Mouse (Mus musculus) left cerebral cortex, postnatal 36 days (tissue): ENCODE results near the gene Ralb. TPM values are rescaled to one million over a fixed set of nuclear protein-coding genes. Genes with fewer than 3 reads are reported as not detected.

ENCODE experiments used
- DNase-seq, 2 experiments: peaks; one replicate each; pipeline ENCODE4 v3.0.0; 2021 to 2022; ENCODE audit warnings: low spot score in 2 of 2, mixed read lengths in 1 of 2
- intact Hi-C: fragments of 180-260 bp; cut with DNase I; formaldehyde crosslinking; loops from one replicate; pipeline ENCODE4 v1.15.1; 2025
- total RNA-seq, 2 experiments: library from RNA; stranded (reverse); gene quantifications; 2 replicates each; pipeline ENCODE4 v1.2.3; 2021

Ralb gene
- total RNA-seq, 2 experiments from 2014 or later, result 22.2 to 22.6 TPM

GRCm38 (mm10) chr1:119525689-119526591, 21.3 kb upstream of the Ralb start, which contains the start of gene Tmem185b:
Tmem185b (plus strand) TSS chr1:119526160.
- DNase-seq, result peak; percentile 91
- intact Hi-C loops, result no loop called here

GRCm38 (mm10) chr1:119525004-119525444, 20.4 kb upstream of the Ralb start:
- no peak for DNase-seq
- intact Hi-C loops, result no loop called here

- no peak for DNase-seq
- intact Hi-C loops, result no loop called here
Measured at GRCm38 (mm10) chr1:119523826-119524225, 19.2 kb upstream of the Ralb start.

GRCm38 (mm10) chr1:119523369-119523768, 18.8 kb upstream of the Ralb start:
- intact Hi-C loops, result no loop called here
- DNase-seq, result no peak

GRCm38 (mm10) chr1:119522726-119523125, 18.1 kb upstream of the Ralb start:
- intact Hi-C loops, result no loop called here
- no peak for DNase-seq

GRCm38 (mm10) chr1:119521681-119522080, 17.1 kb upstream of the Ralb start:
- intact Hi-C loops, result no loop called here
- no peak for DNase-seq

GRCm38 (mm10) chr1:119521029-119521428, 16.4 kb upstream of the Ralb start:
- intact Hi-C loops, result no loop called here
- no peak for DNase-seq

GRCm38 (mm10) chr1:119519286-119519685, 14.7 kb upstream of the Ralb start:
- intact Hi-C loops, result no loop called here
- DNase-seq, result no peak

- no peak for DNase-seq
- intact Hi-C loops, result no loop called here
Measured at GRCm38 (mm10) chr1:119518786-119519185, 14.2 kb upstream of the Ralb start.

- no peak for DNase-seq
- intact Hi-C loops, result no loop called here
Measured at GRCm38 (mm10) chr1:119518060-119518459, 13.5 kb upstream of the Ralb start.

- intact Hi-C loops, result no loop called here
- no peak for DNase-seq
Measured at GRCm38 (mm10) chr1:119510857-119511256, 6.3 kb upstream of the Ralb start.

- intact Hi-C loops, result no loop called here
Measured at GRCm38 (mm10) chr1:119510409-119510808, 5.8 kb upstream of the Ralb start.

GRCm38 (mm10) chr1:119509474-119509873, 4.9 kb upstream of the Ralb start:
- intact Hi-C loops, result no loop called here
- no peak for DNase-seq

More at GRCm38 (mm10) chr1:119510409-119510808, 5.8 kb upstream of the Ralb start:
- DNase-seq, result no peak

- no peak for DNase-seq
- intact Hi-C loops, result no loop called here
Measured at GRCm38 (mm10) chr1:119508548-119508947, 4.0 kb upstream of the Ralb start.

GRCm38 (mm10) chr1:119505951-119506350, 1.4 kb upstream of the Ralb start:
- no peak for DNase-seq
- intact Hi-C loops, result no loop called here

GRCm38 (mm10) chr1:119503808-119504207, 786 bp downstream of the Ralb start:
- DNase-seq, result no peak
- intact Hi-C loops, result no loop called here

GRCm38 (mm10) chr1:119503181-119503580, 1.4 kb downstream of the Ralb start:
- intact Hi-C loops, result no loop called here
- no peak for DNase-seq

- intact Hi-C loops, result no loop called here
- no peak for DNase-seq
Measured at GRCm38 (mm10) chr1:119502729-119503128, 1.9 kb downstream of the Ralb start.

GRCm38 (mm10) chr1:119501881-119502280, 2.7 kb downstream of the Ralb start:
- no peak for DNase-seq
- intact Hi-C loops, result no loop called here

- no peak for DNase-seq
- intact Hi-C loops, result no loop called here
Measured at GRCm38 (mm10) chr1:119499456-119499855, 5.1 kb downstream of the Ralb start.

GRCm38 (mm10) chr1:119498536-119499231, 5.9 kb downstream of the Ralb start:
- intact Hi-C loops, result no loop called here
- DNase-seq, result no peak
